Mouse (Mus musculus) hindbrain, embryonic 16.5 days (tissue): ENCODE results near the gene Dpysl5. TPM values are rescaled to one million over a fixed set of nuclear protein-coding genes. Genes with fewer than 3 reads are reported as not detected.
A peak's percentile ranks its signal among the peaks of the same experiment; 100 is the strongest.

Experiments
- ATAC-seq: fragments of 200-750 bp; cut with Nextera tagmentation; 2 replicates; pipeline ENCODE4 v1.8.0; 2017; ENCODE audit warnings: moderate TSS enrichment, moderate library complexity
- H3K27ac ChIP-seq: fragments of 300-500 bp; sonication (generic); 2 replicates; pipeline ENCODE4 v1.5.1; 2014; ENCODE audit warnings: low read depth, mild to moderate bottlenecking, control low read depth, low read length, moderate library complexity
- H3K27me3 ChIP-seq: fragments of 300-500 bp; sonication (generic); replicated peaks from 2 replicates; pipeline ENCODE4 v1.6.1; 2014; ENCODE audit warnings: low read length; ENCODE audit not compliant: control insufficient read depth, insufficient read depth
- H3K36me3 ChIP-seq: fragments of 300-500 bp; sonication (generic); 2 replicates; pipeline ENCODE4 v1.6.1; 2014; ENCODE audit warnings: mild to moderate bottlenecking, low read length, moderate library complexity, mixed read lengths; ENCODE audit not compliant: control insufficient read depth, insufficient read depth
- H3K4me1 ChIP-seq: fragments of 300-500 bp; sonication (generic); 2 replicates; pipeline ENCODE4 v1.6.1; 2014; ENCODE audit warnings: low read depth, low read length; ENCODE audit not compliant: control insufficient read depth, insufficient read depth
- H3K4me2 ChIP-seq: fragments of 300-500 bp; sonication (generic); 2 replicates; pipeline ENCODE4 v1.6.1; 2014; ENCODE audit warnings: mild to moderate bottlenecking, low read length, control low read depth, moderate library complexity
- H3K4me3 ChIP-seq: fragments of 300-500 bp; sonication (generic); 2 replicates; pipeline ENCODE4 v1.5.1; 2014; ENCODE audit warnings: mild to moderate bottlenecking, low read length, control low read depth, moderate library complexity
- H3K9ac ChIP-seq: fragments of 300-500 bp; sonication (generic); 2 replicates; pipeline ENCODE4 v1.6.1; 2014; ENCODE audit warnings: low read depth, mild to moderate bottlenecking, control low read depth, low read length, moderate library complexity
- H3K9me3 ChIP-seq: fragments of 300-500 bp; sonication (generic); 2 replicates; pipeline ENCODE4 v1.6.1; 2014; ENCODE audit warnings: mild to moderate bottlenecking, low read length, moderate library complexity; ENCODE audit not compliant: control insufficient read depth
- WGBS: fragments of 180-500 bp; shearing (Covaris S2); extraction: QIAGEN DNeasy Blood & Tissue Kit; methylation state at CpG from one replicate; pipeline ENCODE4 v1.1.7; 2014; 5-methylcytosine and 5-hydroxymethylcytosine counted together
- polyA plus RNA-seq: library from polyadenylated mRNA; unstranded; fragments of >200 nt; fragmentation: Nextera tagmentation; extraction: Ambion mirVana; gene quantifications from 2 replicates; pipeline ENCODE4 v1.2.1, GENCODE M21; 2015

Dpysl5 gene
- 200 and 274 TPM in 2 replicates for polyA plus RNA-seq

- WGBS = under 1% methylated on average over 59 of the region's 71 CpGs
- peak within 1 kb of the TSS; percentile 59 for H3K4me2 ChIP-seq
- H3K4me1 ChIP-seq = peaks cover 4% of the 10 kb centered on the region
- no peaks in the 10 kb centered on the region for H3K36me3 ChIP-seq
- H3K9ac ChIP-seq = peak within 1 kb of the TSS; percentile 95
- H3K9me3 ChIP-seq = no peaks in the 10 kb centered on the region
- H3K27ac ChIP-seq = peak within 1 kb of the TSS; percentile 96
- H3K27me3 ChIP-seq = no peaks in the 10 kb centered on the region
- ATAC-seq = peak; percentile 89
- peak within 1 kb of the TSS; percentile 73 for H3K4me3 ChIP-seq
Observed at GRCm38 (mm10) chr5:30711147-30712001, at the start of gene Dpysl5. TSS of gene Dpysl5 (plus strand) at chr5:30711564.

- Histone ChIP-seq H3K4me1 (peaks cover 9% of the 10 kb centered on the region), H3K36me3 (no peaks in the 10 kb centered on the region), H3K4me3 (no peak overlapping the region), H3K9me3 (no peaks in the 10 kb centered on the region), H3K27ac (no peak overlapping the region), H3K9ac (no peak overlapping the region), H3K4me2 (no peak overlapping the region), H3K27me3 (no peaks in the 10 kb centered on the region)
- ATAC-seq = no peak
- 91% methylated on average over 9 of the region's 9 CpGs for WGBS
Observed at GRCm38 (mm10) chr5:30665360-30665759, 46.0 kb upstream of the Dpysl5 start.

- peak overlapping the region; percentile 92 for H3K4me3 ChIP-seq
- ATAC-seq = no peak
- H3K4me1 ChIP-seq = peaks cover 9% of the 10 kb centered on the region
- no peaks in the 10 kb centered on the region for H3K36me3 ChIP-seq
- H3K9ac ChIP-seq = peak overlapping the region; percentile 62
- H3K4me2 ChIP-seq = peak overlapping the region; percentile 86
- H3K27ac ChIP-seq = no peak overlapping the region
- H3K9me3 ChIP-seq = no peaks in the 10 kb centered on the region
- WGBS = 64% methylated on average over 6 of the region's 6 CpGs
- H3K27me3 ChIP-seq = no peaks in the 10 kb centered on the region
Observed at GRCm38 (mm10) chr5:30665968-30666367, 45.4 kb upstream of the Dpysl5 start.

- WGBS = under 1% methylated on average over 40 of the region's 40 CpGs
- peaks cover 9% of the 10 kb centered on the region for H3K4me1 ChIP-seq
- H3K27ac ChIP-seq = peak within 1 kb of the TSS; percentile 56; the same call in 1 of the 2 replicates
- peak; percentile 97 for ATAC-seq
- peak within 1 kb of the TSS; percentile 77 for H3K9ac ChIP-seq
- H3K27me3 ChIP-seq = no peaks in the 10 kb centered on the region
- no peaks in the 10 kb centered on the region for H3K9me3 ChIP-seq
- no peaks in the 10 kb centered on the region for H3K36me3 ChIP-seq
- H3K4me3 ChIP-seq = peak within 1 kb of the TSS; percentile 92
- H3K4me2 ChIP-seq = peak within 1 kb of the TSS; percentile 95
Observed at GRCm38 (mm10) chr5:30666391-30667195, 44.8 kb upstream of the Dpysl5 start, which contains the start of gene Cenpa. TSS of gene Cenpa (plus strand) at chr5:30666777.

GRCm38 (mm10) chr5:30667215-30667614, 44.1 kb upstream of the Dpysl5 start:
- WGBS = under 1% methylated on average over 13 of the region's 13 CpGs
- peak overlapping the region; percentile 95 for H3K4me2 ChIP-seq
- ATAC-seq = no peak

GRCm38 (mm10) chr5:30667686-30668085, 43.7 kb upstream of the Dpysl5 start:
- Histone ChIP-seq H3K4me1 (peaks cover 9% of the 10 kb centered on the region), H3K27ac (no peak overlapping the region), H3K36me3 (no peaks in the 10 kb centered on the region), H3K27me3 (no peaks in the 10 kb centered on the region), H3K4me2 (peak overlapping the region; percentile 95), H3K9me3 (no peaks in the 10 kb centered on the region), H3K9ac (peak overlapping the region; percentile 77; the same call in 1 of the 2 replicates), H3K4me3 (peak overlapping the region; percentile 92)
- no peak for ATAC-seq
- WGBS = 9% methylated on average over 3 of the region's 3 CpGs

More at GRCm38 (mm10) chr5:30667215-30667614, 44.1 kb upstream of the Dpysl5 start:
- no peaks in the 10 kb centered on the region for H3K36me3 ChIP-seq
- H3K4me3 ChIP-seq = peak overlapping the region; percentile 92
- H3K9ac ChIP-seq = peak overlapping the region; percentile 77
- no peaks in the 10 kb centered on the region for H3K9me3 ChIP-seq
- peaks cover 9% of the 10 kb centered on the region for H3K4me1 ChIP-seq
- H3K27ac ChIP-seq = no peak overlapping the region
- H3K27me3 ChIP-seq = no peaks in the 10 kb centered on the region

GRCm38 (mm10) chr5:30668637-30669495, 42.5 kb upstream of the Dpysl5 start:
- Histone ChIP-seq H3K4me3 (no peak overlapping the region), H3K27ac (no peak overlapping the region), H3K27me3 (no peaks in the 10 kb centered on the region), H3K36me3 (no peaks in the 10 kb centered on the region), H3K4me2 (no peak overlapping the region), H3K9me3 (no peaks in the 10 kb centered on the region), H3K4me1 (peaks cover 9% of the 10 kb centered on the region), H3K9ac (no peak overlapping the region)
- no peak for ATAC-seq
- WGBS = 96% methylated on average over 9 of the region's 9 CpGs

- Histone ChIP-seq H3K9me3 (no peaks in the 10 kb centered on the region), H3K9ac (no peak overlapping the region), H3K4me2 (no peak overlapping the region), H3K36me3 (no peaks in the 10 kb centered on the region), H3K4me3 (no peak overlapping the region), H3K4me1 (peaks cover 9% of the 10 kb centered on the region), H3K27ac (no peak overlapping the region), H3K27me3 (no peaks in the 10 kb centered on the region)
- no peak for ATAC-seq
- 96% methylated on average over 3 of the region's 3 CpGs for WGBS
Observed at GRCm38 (mm10) chr5:30669496-30669830, 41.9 kb upstream of the Dpysl5 start.
